Mouse (Mus musculus) right cerebral cortex, postnatal 10 days (tissue): ENCODE measurements around the gene Nfatc3.

Source experiments
- DNase-seq, 2 experiments: peaks; one replicate each; pipeline ENCODE4 v3.0.0; 2021; ENCODE audit warnings: low spot score in 2 of 2

The Nfatc3 gene

GRCm38 (mm10) chr8:106146014-106146413 is 87.4 kb downstream of the Nfatc3 start:
- DNase-seq = no peak

DNA sequence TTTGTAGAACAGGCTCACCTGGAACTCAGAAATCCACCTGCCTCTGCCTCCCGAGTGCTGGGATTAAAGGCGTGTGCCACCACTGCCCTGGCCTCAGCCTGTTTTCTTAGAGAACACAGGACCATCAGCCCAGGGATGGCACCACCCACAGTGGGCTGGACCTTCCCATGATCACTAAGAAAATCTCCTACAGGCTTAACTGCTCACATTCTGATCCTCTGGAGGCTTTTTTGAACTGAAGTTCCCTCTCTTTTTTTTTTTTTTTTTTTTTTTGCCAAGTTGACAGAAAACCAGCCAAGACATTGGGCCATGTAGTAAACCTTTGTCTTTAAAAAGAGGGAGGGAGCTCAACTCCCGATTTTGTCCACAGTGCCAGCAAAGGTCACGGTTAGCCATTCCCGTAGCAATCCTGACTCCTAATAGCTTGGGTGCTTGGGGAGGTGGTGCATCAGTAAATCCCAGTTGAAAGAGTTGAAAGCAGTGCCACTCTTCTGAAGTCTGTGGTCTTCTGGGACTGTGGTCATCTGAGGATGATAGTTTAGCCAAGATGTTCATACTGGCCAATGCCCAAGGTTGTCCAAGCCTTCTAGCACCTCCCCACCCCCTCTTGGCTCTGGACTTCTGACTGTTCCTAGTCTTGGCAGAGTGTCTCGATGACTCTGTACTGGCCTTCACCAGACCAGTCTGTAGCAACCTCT is 89.4 kb downstream of the Nfatc3 start:
- no peak for DNase-seq

DNA sequence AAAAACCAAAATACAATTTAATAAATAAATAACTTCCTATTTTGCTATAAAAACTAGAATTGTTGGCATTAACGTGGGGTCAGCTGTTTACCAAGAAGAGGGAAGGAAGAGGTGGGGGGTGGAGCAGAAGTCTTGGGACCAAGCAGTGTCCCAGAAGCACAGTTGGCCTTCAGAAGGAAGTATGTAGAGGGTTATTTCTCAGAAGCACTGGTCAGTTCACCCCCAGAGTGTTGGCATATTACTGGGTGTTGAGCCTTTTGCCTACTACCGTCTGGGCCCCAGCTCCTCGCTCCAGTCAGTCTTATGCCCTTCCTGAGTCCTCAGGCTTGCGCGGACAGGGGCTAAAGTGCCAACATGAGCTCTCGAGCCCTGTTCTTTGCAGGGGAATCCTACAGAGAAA is 90.4 kb downstream of the Nfatc3 start:
- no peak for DNase-seq

- peak; percentile 97 for DNase-seq
These were observed 91.4 kb downstream of the Nfatc3 start, which contains the start of gene Pla2g15 for GRCm38 (mm10) chr8:106149801-106150652. Gene Pla2g15 (plus strand): TSS chr8:106150399.

DNA sequence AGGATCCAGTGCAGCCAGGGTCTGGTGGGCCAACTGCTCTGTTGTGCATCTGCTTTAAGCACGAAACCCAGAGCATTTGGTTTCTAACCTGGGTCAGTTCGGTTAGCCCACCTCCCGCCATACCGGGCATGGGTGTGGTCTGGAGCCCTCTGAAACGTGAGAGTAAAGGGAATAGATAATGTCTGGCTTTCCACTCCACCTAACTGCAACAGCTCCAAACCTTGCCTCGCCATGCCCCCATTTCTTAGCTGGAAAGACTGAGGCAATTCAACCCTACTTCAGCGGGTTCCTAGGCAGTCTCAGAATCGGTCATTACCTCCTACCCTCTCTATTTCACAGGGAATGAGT is 92.0 kb downstream of the Nfatc3 start:
- DNase-seq = peak in 1 of 2 experiments; percentile 15

DNA sequence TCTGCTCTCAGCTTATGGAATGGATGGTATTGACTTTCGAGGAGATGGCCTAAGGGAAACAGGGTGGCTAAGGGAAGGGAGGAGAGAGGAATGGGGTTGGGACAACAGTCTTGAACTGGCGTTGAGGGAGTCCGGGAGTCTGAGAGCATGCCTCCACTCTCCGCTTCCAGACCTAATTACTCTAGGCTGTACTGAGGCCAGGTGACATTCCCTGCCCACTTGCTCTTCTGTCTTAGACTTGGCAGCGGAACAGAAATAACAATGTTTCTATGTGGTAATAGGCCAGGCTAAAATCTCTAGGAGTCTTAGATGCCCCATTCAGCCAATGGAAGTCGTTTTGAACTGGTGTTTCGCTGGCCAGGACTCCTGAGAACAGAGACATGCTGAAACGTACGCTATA is 92.4 kb downstream of the Nfatc3 start:
- no peak for DNase-seq

- peak in 1 of 2 experiments; percentile 27 for DNase-seq
These were observed 94.2 kb downstream of the Nfatc3 start for GRCm38 (mm10) chr8:106152876-106153275.

DNA sequence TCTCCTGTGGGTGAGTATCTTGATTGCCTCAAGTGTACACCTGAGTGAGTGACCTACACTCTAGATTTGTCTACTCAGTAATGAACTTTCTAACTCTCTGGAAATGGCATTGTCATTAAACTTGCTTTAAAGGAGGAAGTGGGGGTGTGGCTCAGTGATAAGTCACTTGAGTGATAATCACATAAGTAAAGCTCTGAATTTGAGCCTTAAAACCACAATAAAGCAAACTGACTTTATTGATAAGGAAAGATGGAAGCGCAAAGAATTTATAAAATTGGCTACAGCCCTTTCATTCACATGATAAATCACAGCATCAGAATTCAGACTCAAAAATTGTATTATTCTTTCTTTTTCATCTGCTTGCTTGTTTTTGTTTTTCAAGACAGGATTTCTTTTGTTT is 98.8 kb downstream of the Nfatc3 start:
- no peak for DNase-seq

DNA sequence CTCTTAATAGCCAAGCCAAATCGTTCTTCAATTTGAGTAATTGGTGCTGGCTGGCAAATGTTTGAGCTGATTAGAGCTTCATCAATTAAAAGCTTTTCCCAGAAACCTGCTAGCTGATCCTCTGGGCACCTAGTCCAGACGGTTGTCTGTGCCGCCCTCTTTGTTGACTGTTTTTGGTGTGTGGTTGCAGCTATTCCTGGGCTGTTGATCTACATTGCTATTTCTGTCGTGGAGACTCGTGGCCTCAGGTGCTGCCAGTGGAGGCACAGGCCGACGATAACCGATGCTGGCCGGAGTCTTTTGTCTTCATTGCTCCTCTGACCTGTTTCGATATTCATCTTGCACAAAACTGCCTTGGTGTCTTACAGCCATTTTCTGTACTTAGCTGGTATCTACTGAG is 99.7 kb downstream of the Nfatc3 start:
- DNase-seq = no peak

GRCm38 (mm10) chr8:106159876-106160275 is 101.2 kb downstream of the Nfatc3 start:
- DNase-seq = no peak

- no peak for DNase-seq
These were observed 104.6 kb downstream of the Nfatc3 start for GRCm38 (mm10) chr8:106163251-106163650.

DNA sequence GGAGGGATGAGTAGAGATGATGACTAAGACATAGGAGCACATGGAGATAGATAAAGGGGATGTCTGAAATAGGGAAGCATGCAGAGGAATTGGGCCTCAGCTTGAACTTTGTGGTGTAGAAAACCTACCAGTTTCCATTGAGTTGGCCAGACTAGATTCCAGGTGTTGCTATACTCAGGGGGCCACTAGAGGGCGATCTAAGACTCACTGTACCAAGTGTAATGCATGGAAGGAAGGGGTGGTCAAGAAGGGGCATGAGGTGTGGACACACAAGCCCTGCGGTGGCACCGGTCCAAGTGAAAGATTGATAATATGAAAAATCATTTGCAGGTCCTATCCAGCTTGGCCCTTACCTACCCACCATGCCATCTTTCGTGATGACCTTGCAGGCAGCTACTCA is 106.8 kb downstream of the Nfatc3 start:
- peak; percentile 71 to 78 for DNase-seq

- DNase-seq = peak; percentile 91 to 92
These were observed 109.8 kb downstream of the Nfatc3 start, which contains the start of gene Slc7a6 for GRCm38 (mm10) chr8:106168356-106169016. Gene Slc7a6 (plus strand): TSS chr8:106168857.

GRCm38 (mm10) chr8:106169017-106169933 is 110.6 kb downstream of the Nfatc3 start:
- DNase-seq = peak in 1 of 2 experiments; percentile 85

DNA sequence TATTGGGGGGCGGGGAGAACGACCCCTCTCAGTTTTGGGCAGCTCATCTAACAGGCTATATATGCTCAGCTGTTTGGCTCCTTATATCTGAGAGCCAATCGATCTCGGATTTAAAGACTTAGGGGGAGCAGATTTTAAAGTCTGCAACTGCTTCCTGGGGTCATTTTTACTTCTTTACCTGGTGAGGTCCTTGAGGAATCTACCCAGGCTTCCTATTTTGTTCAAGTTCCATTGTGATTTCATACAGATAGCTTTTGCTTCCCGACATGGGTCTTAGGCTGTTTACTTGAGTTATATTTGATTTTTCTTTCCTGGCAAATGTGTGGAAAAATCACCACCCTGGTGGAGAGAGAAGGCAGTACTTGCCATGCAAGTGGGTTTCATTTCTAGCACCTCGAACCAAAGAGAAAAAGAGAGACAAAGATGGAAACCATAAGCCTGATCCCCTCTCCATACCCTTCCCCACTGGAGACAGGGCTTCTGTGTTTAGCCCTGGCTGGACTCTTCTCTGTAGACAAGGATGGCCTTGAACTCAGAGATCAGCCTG is 111.4 kb downstream of the Nfatc3 start:
- no peak for DNase-seq

DNA sequence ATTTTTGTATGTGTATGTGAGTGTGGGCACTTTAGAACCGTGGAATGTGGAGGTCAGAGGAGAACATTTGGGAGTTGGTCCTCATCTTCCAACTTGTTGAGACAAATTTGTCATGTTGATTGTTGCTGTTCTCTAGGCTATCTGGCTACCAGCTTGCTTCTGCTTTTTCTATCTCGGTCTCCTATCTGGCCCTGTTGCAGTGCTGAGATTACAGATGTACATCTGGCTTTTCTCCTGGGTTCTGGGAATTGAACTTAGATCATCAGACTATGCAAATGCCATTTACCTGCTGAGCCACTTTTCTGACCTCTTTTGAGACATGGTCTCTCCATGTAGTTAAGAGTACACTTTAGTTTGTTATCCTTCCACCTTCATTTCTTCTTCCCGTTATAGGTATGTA is 114.9 kb downstream of the Nfatc3 start:
- no peak for DNase-seq

- DNase-seq = no peak
These were observed 118.3 kb downstream of the Nfatc3 start for GRCm38 (mm10) chr8:106176891-106177290.

GRCm38 (mm10) chr8:106177594-106177993 is 119.0 kb downstream of the Nfatc3 start:
- no peak for DNase-seq

GRCm38 (mm10) chr8:106178428-106178827 is 119.8 kb downstream of the Nfatc3 start:
- DNase-seq = no peak
